Mouse (Mus musculus) cerebellum, adult 2 months (tissue): ENCODE data around the gene Smarcad1.

Experiments used
- CTCF ChIP-seq: fragments of 200-500 bp; IDR thresholded peaks from 2 replicates; pipeline ENCODE4 v1.5.1; 2011; ENCODE audit warnings: low read depth, mild to moderate bottlenecking, control low read depth, low read length, moderate library complexity, borderline replicate concordance; ENCODE audit not compliant: insufficient read depth
- POLR2A ChIP-seq: fragments of 200-500 bp; IDR thresholded peaks from 2 replicates; pipeline ENCODE4 v1.6.1; 2011; ENCODE audit warnings: low read length, control low read depth, borderline replicate concordance; ENCODE audit not compliant: insufficient read depth

- TF ChIP-seq CTCF (no peak), POLR2A (no peak)
Measured at GRCm38 (mm10) chr6:65140750-65141243, 98.4 kb downstream of the Smarcad1 start.
